Mouse (Mus musculus): ENCODE results near the gene Flg.

Gene Flg

GRCm38 (mm10) chr3:93273223-93273622 is at the start of gene Flg:
Gene Flg (plus strand): TSS chr3:93273523.
- DNase-seq: no peak

DNA sequence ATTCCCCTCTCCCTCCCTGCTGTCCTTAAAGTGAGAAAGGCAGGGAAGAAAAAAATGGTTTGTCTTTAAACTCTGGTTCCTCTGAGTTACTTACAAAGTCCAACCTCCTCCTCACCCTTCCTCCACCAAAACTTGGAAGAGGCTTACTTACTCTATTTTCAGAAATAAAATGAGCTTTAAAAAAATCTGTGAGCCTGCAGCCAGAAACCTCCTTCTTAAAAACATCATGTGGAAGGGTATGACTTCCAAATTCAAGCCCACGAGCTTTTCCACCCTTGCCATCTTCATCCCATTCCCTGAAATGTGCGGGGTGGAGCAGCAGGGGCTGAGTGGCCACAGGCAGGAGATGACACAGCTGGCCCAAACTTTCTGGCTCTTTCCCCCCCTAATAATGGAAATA is 24.2 kb downstream of the Flg start:
- DNase-seq: no peak

DNA sequence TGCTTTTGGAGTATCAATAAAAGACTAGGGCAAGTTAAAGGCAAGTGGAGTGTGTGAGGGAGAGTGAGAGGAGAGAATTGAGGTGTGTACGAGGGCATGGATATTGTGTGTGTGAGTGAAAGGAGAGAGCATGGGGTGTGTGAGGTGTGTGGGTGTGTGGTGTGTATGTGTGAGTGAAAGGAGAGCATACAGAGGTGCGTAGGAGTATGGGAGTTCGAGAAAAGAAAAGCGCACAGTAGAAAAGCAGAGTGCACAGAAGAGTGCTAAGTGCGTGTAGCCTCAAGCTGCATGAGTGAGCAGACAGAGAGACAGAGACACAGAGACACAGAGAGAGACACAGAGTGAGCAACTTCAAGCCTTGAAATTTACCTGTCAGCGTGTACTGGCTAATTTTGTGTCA is 26.5 kb downstream of the Flg start:
- DNase-seq: no peak

GRCm38 (mm10) chr3:93301896-93302295 is 28.6 kb downstream of the Flg start:
- DNase-seq: no peak

- DNase-seq: no peak
Measured at GRCm38 (mm10) chr3:93306142-93306541, 32.8 kb downstream of the Flg start.

GRCm38 (mm10) chr3:93311371-93311770 is 38.0 kb downstream of the Flg start:
- DNase-seq: no peak

GRCm38 (mm10) chr3:93314388-93314787 is 41.1 kb downstream of the Flg start:
- DNase-seq: no peak

DNA sequence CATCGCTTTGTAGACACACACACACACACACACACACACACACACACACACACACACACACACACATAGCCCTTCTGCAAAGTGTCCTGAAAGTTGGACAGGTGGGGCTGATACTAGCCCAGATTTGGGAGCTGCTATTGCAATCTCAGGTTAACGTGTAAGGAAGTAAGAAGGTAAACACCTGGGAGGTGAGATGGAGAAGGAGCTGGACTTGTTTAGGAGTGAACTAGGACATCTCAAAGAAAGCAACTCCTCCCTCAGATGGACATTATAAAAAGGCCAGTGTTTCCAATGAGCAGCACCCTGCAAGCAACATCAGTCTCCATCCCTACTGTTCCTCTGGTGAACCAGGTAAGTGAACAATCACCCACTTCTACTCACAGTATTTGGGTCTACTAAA is 46.1 kb downstream of the Flg start, which contains the start of gene Hrnr:
Gene Hrnr (plus strand): TSS at position 301 of the 400 bp plus-strand sequence.
- no peak for DNase-seq

GRCm38 (mm10) chr3:93337749-93338148 is 64.4 kb downstream of the Flg start:
- DNase-seq: no peak

DNA sequence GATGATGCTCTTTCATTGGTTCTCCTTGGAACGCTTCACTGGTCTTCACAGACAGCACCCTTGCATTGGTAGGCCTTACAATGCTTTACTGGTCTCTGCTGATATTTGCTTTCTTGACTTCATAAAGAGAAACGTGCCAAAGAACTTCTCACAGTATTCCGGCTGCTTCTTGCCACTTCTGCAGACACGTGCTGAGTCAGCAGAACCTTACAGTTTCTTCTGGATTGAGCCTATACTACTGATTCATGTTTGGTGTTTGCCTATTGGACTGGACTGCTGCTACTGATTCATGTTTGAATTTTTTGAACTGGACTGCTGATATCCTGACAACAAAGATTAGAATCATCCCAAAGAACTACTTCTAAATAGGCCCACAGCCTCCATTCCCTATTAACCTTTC is 66.7 kb downstream of the Flg start:
- DNase-seq: no peak

Data from cerebellum, postnatal 36 days (tissue).